Mouse (Mus musculus) hindbrain, embryonic 15.5 days (tissue): ENCODE data around the gene Mtg1. TPM values are rescaled to one million over a fixed set of nuclear protein-coding genes. Genes with fewer than 3 reads are reported as not detected.

ENCODE experiments used
- ATAC-seq: fragments of 200-750 bp; cut with Nextera tagmentation; 2 replicates; pipeline ENCODE4 v1.8.0; 2017; ENCODE audit warnings: low read depth, moderate number of reproducible peaks, moderate TSS enrichment; ENCODE audit not compliant: low FRiP score
- H3K27ac ChIP-seq: fragments of 300-500 bp; sonication (generic); replicated peaks from 2 replicates; pipeline ENCODE4 v1.5.1; 2015; ENCODE audit warnings: mild to moderate bottlenecking, inconsistent platforms
- H3K27me3 ChIP-seq: fragments of 300-500 bp; sonication (generic); 2 replicates; pipeline ENCODE4 v1.6.1; 2015; ENCODE audit warnings: control low read depth, inconsistent platforms
- H3K36me3 ChIP-seq: fragments of 300-500 bp; sonication (generic); 2 replicates; pipeline ENCODE4 v1.6.1; 2015; ENCODE audit warnings: control low read depth, inconsistent platforms
- H3K4me1 ChIP-seq: fragments of 300-500 bp; sonication (generic); replicated peaks from 2 replicates; pipeline ENCODE4 v1.6.1; 2015; ENCODE audit warnings: control low read depth, inconsistent platforms
- H3K4me2 ChIP-seq: fragments of 300-500 bp; sonication (generic); 2 replicates; pipeline ENCODE4 v1.6.1; 2015; ENCODE audit warnings: moderate library complexity, mild to moderate bottlenecking, inconsistent platforms
- H3K4me3 ChIP-seq: fragments of 300-500 bp; sonication (generic); 2 replicates; pipeline ENCODE4 v1.5.1; 2015; ENCODE audit warnings: mild to moderate bottlenecking, inconsistent platforms
- H3K9ac ChIP-seq: fragments of 300-500 bp; sonication (generic); 2 replicates; pipeline ENCODE4 v1.6.1; 2015; ENCODE audit warnings: inconsistent platforms
- H3K9me3 ChIP-seq: fragments of 300-500 bp; sonication (generic); 2 replicates; pipeline ENCODE4 v1.6.1; 2016; ENCODE audit warnings: control low read depth, inconsistent platforms
- WGBS: fragments of 180-500 bp; shearing (Covaris S2); methylation state at CpG from one replicate; pipeline ENCODE4 v1.1.7; 2015; 5-methylcytosine and 5-hydroxymethylcytosine counted together
- polyA plus RNA-seq: library from polyadenylated mRNA; unstranded; fragments of >200 nt; fragmentation: Nextera tagmentation; extraction: Ambion mirVana; gene quantifications from 2 replicates; pipeline ENCODE4 v1.2.1, GENCODE M21; 2015

Mtg1 gene
- polyA plus RNA-seq, 1 experiment from 2014 or later, result 31.1 TPM

DNA sequence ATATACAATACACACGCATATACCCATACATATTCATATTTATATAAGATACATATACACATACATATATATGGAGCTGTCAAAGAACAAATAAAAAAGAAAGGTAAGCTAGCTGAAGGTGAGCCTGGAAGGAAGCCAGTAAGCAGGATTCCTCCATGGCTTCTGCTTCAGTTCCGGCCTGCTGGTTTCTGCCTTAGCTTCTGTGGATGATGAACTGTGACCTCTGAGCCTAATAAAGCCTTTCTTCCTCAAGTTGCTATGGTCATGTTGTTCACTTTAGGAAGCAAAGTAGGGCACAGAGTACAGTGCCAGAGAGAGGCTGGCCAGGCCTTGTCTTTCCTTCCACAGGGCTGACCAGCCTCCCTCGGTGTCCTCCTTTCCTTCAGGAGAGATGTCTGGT lies 33.5 kb downstream of the Mtg1 start:
- WGBS, result 94% methylated on average over 3 of the region's 3 CpGs
- H3K4me3 ChIP-seq, result no peak overlapping the region
- no peak overlapping the region for H3K9ac ChIP-seq
- H3K27me3 ChIP-seq, result no peaks in the 10 kb centered on the region
- no peak for ATAC-seq
- H3K9me3 ChIP-seq, result no peaks in the 10 kb centered on the region
- H3K4me1 ChIP-seq, result no peaks in the 10 kb centered on the region
- H3K27ac ChIP-seq, result no peak overlapping the region
- no peaks in the 10 kb centered on the region for H3K36me3 ChIP-seq
- no peak overlapping the region for H3K4me2 ChIP-seq

DNA sequence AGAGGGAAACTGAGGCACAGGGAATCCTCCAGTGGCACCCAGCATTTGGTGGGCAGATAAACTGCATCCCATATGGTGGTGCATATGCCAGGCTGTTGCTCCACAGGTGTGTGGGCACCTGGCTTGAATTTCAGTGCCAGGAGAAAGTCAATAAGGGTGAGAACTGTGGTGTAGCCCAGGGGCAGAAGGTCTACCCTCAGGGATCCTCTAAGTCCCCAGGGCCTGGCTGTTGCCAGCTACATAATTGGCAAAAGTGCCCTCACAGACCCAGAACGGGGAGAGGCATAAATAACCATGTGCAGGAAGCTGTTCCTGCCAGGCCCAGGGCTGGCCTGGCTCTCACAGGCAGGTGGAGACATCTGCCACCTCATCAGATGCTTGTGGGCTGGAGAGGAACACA lies 35.6 kb downstream of the Mtg1 start, which contains the start of gene Olfr523:
TSS of gene Olfr523 (plus strand) at position 282 of the 400 bp plus-strand sequence.
- no peaks in the 10 kb centered on the region for H3K27me3 ChIP-seq
- no peak within 1 kb of the TSS for H3K27ac ChIP-seq
- ATAC-seq, result no peak
- WGBS, result 44% methylated on average over 1 of the region's 1 CpGs
- H3K9me3 ChIP-seq, result no peaks in the 10 kb centered on the region
- H3K4me3 ChIP-seq, result no peak within 1 kb of the TSS
- no peak within 1 kb of the TSS for H3K4me2 ChIP-seq
- H3K36me3 ChIP-seq, result no peaks in the 10 kb centered on the region
- no peak within 1 kb of the TSS for H3K9ac ChIP-seq
- H3K4me1 ChIP-seq, result no peaks in the 10 kb centered on the region

GRCm38 (mm10) chr7:140179176-140179575 lies 41.8 kb downstream of the Mtg1 start:
- Histone ChIP-seq H3K9ac (no peak overlapping the region), H3K36me3 (no peaks in the 10 kb centered on the region), H3K9me3 (no peaks in the 10 kb centered on the region), H3K4me2 (no peak overlapping the region), H3K27ac (no peak overlapping the region), H3K4me3 (no peak overlapping the region), H3K27me3 (no peaks in the 10 kb centered on the region), H3K4me1 (no peaks in the 10 kb centered on the region)
- no peak for ATAC-seq
- 78% methylated on average over 2 of the region's 2 CpGs for WGBS

DNA sequence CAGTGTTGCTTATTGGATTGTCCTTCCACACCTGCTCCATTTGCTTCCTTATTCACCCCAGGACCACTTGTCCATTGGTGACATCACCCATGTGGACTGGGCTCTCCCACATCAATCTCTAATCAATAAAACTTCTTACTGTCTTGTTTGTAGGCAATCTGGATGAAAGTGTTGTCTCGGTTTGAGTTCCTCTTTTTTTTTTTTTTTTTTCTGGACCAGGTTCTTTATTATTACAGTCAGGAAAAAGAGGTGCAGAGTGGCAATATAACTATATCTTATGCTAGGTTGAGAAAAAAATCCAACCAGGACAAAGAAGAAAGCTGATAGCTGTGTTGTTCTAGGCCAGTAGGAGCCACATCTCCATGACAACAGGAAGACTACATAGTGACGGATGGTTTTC lies 43.3 kb downstream of the Mtg1 start:
- H3K4me3 ChIP-seq, result no peak overlapping the region
- no peak overlapping the region for H3K27ac ChIP-seq
- no peaks in the 10 kb centered on the region for H3K9me3 ChIP-seq
- H3K27me3 ChIP-seq, result no peaks in the 10 kb centered on the region
- H3K9ac ChIP-seq, result no peak overlapping the region
- ATAC-seq, result no peak
- H3K36me3 ChIP-seq, result no peaks in the 10 kb centered on the region
- WGBS, result 86% methylated on average over 2 of the region's 2 CpGs
- no peak overlapping the region for H3K4me2 ChIP-seq
- no peaks in the 10 kb centered on the region for H3K4me1 ChIP-seq

- H3K36me3 ChIP-seq, result no peaks in the 10 kb centered on the region
- no peak for ATAC-seq
- H3K27ac ChIP-seq, result no peak overlapping the region
- no peak overlapping the region for H3K4me3 ChIP-seq
- no peaks in the 10 kb centered on the region for H3K27me3 ChIP-seq
- H3K9me3 ChIP-seq, result no peaks in the 10 kb centered on the region
- WGBS, result 91% methylated on average over 4 of the region's 4 CpGs
- no peaks in the 10 kb centered on the region for H3K4me1 ChIP-seq
- H3K9ac ChIP-seq, result no peak overlapping the region
- no peak overlapping the region for H3K4me2 ChIP-seq
These were observed 46.8 kb downstream of the Mtg1 start for GRCm38 (mm10) chr7:140184206-140184605.

DNA sequence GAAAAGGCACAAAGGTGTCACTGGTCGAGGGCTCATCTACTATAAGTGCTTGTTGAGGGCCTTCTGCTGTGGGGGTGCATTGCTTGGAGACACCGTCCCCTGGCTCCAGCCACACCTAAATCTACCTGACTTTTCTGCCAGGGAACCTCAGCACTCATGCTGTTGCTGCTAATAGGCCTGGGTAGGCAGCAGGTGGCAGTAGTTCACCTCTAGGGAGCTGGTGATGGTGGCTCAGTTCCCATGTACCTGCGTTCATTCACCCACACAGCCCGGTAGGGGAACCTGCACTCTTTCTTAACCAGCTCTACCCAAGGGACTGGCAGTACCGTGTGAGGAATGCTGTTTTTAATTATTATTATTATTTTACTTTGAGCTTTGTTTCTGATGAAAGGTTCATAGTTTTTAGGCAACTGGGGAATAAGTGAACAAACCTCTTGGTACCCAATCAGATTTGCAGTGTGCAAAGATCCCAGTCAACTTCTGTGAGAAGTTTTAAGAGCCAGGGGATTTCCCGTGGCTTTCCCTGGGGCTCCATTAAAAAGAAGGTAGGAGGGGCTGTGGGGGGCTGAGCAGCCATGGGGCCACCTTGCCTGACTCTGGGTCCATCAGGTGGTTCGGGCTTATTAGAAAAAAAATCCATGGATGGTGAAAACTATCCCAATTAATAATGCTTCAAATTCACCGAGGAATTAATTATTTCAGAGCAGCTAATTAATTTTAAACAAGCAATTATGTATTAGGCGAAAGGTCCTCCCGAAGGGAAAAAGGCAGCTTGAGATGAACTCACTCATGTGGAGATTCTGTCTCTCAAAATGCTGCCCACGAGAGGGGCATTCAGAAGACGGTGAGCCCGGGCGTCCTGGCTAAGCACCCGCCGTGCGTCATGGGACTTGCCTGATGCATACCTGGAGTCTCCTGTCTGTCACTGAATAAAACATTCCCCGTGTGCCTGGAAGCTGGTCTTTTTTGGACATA lies 49.6 kb downstream of the Mtg1 start:
- no peaks in the 10 kb centered on the region for H3K27me3 ChIP-seq
- no peaks in the 10 kb centered on the region for H3K36me3 ChIP-seq
- ATAC-seq, result no peak
- no peak overlapping the region for H3K27ac ChIP-seq
- WGBS, result 59% methylated on average over 18 of the region's 18 CpGs
- no peak overlapping the region for H3K4me3 ChIP-seq
- H3K9ac ChIP-seq, result no peak overlapping the region
- H3K9me3 ChIP-seq, result no peaks in the 10 kb centered on the region
- no peak overlapping the region for H3K4me2 ChIP-seq
- no peaks in the 10 kb centered on the region for H3K4me1 ChIP-seq

- Histone ChIP-seq H3K4me2 (no peak overlapping the region), H3K4me1 (no peaks in the 10 kb centered on the region), H3K27ac (no peak overlapping the region), H3K36me3 (no peaks in the 10 kb centered on the region), H3K9me3 (no peaks in the 10 kb centered on the region), H3K9ac (no peak overlapping the region), H3K27me3 (no peaks in the 10 kb centered on the region), H3K4me3 (no peak overlapping the region)
- 80% methylated on average over 7 of the region's 7 CpGs for WGBS
- ATAC-seq, result no peak
These were observed 50.5 kb downstream of the Mtg1 start for GRCm38 (mm10) chr7:140187721-140188390.

DNA sequence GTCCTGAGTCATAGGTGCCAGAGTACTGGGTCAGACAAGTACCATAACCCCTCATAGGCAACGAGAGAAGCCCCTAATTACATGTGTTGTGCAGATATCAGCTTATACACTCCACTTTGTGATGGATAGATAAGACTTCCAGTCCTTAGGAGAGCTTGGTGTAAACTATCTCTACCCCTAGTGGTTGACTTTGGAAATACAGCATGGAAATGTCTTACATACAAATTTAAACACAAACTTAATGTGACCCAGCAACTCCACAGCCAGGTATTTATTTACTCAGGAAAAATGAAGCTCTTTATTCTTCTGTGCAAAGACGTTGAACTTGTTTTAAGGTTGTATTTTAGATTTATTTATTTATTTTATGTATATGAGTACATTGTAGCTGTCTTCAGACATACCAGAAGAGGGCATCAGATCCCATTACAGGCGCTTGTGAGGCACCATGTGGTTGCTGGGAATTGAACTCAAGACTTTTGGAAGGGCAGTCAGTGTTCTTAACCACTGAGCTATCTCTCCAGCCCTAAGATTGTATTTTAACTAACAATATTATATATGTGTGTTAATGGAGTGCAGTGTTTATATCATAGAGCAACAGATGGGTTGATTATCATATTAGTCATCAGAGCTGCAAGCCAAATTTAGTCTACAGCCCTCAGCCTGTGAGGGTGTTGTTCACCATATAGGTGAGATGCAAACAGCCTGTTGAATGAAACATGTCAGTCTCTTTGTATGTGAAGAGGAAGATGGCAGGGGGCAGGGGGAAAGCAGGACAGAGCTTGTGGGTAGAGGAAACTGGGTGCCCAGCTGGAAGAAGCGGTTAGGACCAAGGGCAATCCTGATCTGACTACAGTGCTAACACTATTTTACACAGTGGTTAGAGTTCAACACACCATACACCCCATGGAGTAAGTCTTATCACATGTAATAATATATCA lies 51.3 kb downstream of the Mtg1 start:
- no peaks in the 10 kb centered on the region for H3K27me3 ChIP-seq
- H3K9me3 ChIP-seq, result no peaks in the 10 kb centered on the region
- H3K4me3 ChIP-seq, result no peak overlapping the region
- no peak overlapping the region for H3K9ac ChIP-seq
- no peak for ATAC-seq
- H3K4me2 ChIP-seq, result no peak overlapping the region
- no peaks in the 10 kb centered on the region for H3K4me1 ChIP-seq
- no peak overlapping the region for H3K27ac ChIP-seq
- no peaks in the 10 kb centered on the region for H3K36me3 ChIP-seq
- 67% methylated on average over 4 of the region's 4 CpGs for WGBS

DNA sequence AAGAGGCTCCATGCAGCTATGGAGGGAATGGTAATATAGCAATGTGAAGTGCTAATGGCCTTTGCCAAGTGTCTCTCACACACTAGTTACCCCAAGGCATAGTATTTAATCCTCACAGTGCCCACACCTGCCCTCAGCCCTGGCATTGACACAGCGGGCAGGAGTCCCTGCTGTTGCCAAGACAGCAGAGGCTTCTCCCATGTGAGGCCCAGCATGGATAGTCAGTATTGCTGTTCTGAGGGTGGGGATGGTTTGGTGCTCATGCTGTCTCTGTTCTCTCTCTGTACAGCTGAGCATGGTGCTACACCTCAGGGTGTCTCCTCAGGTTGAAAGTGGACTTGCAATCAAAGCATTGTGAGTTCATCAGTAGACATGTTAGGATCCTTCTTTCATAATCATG lies 53.1 kb downstream of the Mtg1 start:
- Histone ChIP-seq H3K4me2 (no peak overlapping the region), H3K36me3 (no peaks in the 10 kb centered on the region), H3K4me3 (no peak overlapping the region), H3K9ac (no peak overlapping the region), H3K9me3 (no peaks in the 10 kb centered on the region), H3K27me3 (no peaks in the 10 kb centered on the region), H3K4me1 (no peaks in the 10 kb centered on the region), H3K27ac (no peak overlapping the region)
- 88% methylated on average over 1 of the region's 1 CpGs for WGBS
- ATAC-seq, result no peak

GRCm38 (mm10) chr7:140192445-140192844 lies 55.1 kb downstream of the Mtg1 start:
- H3K36me3 ChIP-seq, result no peaks in the 10 kb centered on the region
- H3K4me3 ChIP-seq, result no peak overlapping the region
- 61% methylated on average over 2 of the region's 2 CpGs for WGBS
- no peaks in the 10 kb centered on the region for H3K9me3 ChIP-seq
- ATAC-seq, result no peak
- H3K4me2 ChIP-seq, result no peak overlapping the region
- H3K9ac ChIP-seq, result no peak overlapping the region
- H3K27me3 ChIP-seq, result no peaks in the 10 kb centered on the region
- no peak overlapping the region for H3K27ac ChIP-seq
- H3K4me1 ChIP-seq, result no peaks in the 10 kb centered on the region

- WGBS, result 79% methylated on average over 2 of the region's 2 CpGs
- Histone ChIP-seq H3K4me2 (no peak overlapping the region), H3K36me3 (no peaks in the 10 kb centered on the region), H3K27ac (no peak overlapping the region), H3K4me3 (no peak overlapping the region), H3K9me3 (no peaks in the 10 kb centered on the region), H3K27me3 (no peaks in the 10 kb centered on the region), H3K4me1 (no peaks in the 10 kb centered on the region), H3K9ac (no peak overlapping the region)
- ATAC-seq, result no peak
These were observed 55.5 kb downstream of the Mtg1 start for GRCm38 (mm10) chr7:140192851-140193250.
